Mouse (Mus musculus): ENCODE measurements around the gene 5031439G07Rik.

DNA sequence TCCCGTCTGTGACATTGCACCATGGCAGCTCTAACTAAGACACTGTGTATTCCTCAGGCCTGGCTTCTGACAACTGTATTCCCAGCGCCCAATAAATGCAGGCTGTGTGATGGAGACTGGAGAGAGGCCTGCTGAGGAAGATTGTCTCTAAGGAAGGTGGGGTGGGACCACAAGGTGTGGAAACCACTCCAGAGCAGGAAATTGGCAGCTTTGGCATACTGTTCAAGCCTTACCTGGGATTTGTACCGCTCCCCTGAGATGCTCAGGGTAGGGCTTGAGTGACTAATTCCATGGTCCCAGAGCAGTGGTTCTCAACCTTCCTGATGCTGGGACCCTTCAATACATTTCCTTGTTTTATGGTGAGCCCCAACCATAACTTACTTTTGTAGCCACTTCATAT is 747 bp upstream of the 5031439G07Rik start:
- TF ChIP-seq CTCF (IDR thresholded peaks at IDR 0.05; ENCODE audit: insufficient read depth, low read depth, low read length), result no peak
- no peak for TF ChIP-seq POLR2A (IDR thresholded peaks at IDR 0.05; ENCODE audit: insufficient read depth, low read depth, low read length)
